Mouse (Mus musculus) embryonic facial prominence, embryonic 11.5 days (tissue): ENCODE results near the gene Rab11fip3. TPM values are rescaled to one million over a fixed set of nuclear protein-coding genes. Genes with fewer than 3 reads are reported as not detected.

ENCODE experiments used
- ATAC-seq: fragments of 200-750 bp; cut with Nextera tagmentation; replicated peaks from 2 replicates; pipeline ENCODE4 v1.8.0; 2017; ENCODE audit warnings: low read depth; ENCODE audit not compliant: insufficient number of reproducible peaks, low FRiP score, low TSS enrichment
- DNase-seq: peaks from one replicate; pipeline ENCODE4 v3.0.0-alpha.2; 2015; ENCODE audit warnings: low spot score
- H3K27ac ChIP-seq: fragments of 300-500 bp; sonication (generic); replicated peaks from 2 replicates; pipeline ENCODE4 v1.5.1; 2014; ENCODE audit warnings: mild to moderate bottlenecking, low read depth, low read length, control low read depth
- H3K27me3 ChIP-seq: fragments of 300-500 bp; sonication (generic); 2 replicates; pipeline ENCODE4 v1.6.1; 2014; ENCODE audit warnings: mild to moderate bottlenecking, low read length, moderate library complexity, mixed read lengths; ENCODE audit not compliant: control insufficient read depth, insufficient read depth
- H3K36me3 ChIP-seq: fragments of 300-500 bp; sonication (generic); replicated peaks from 2 replicates; pipeline ENCODE4 v1.6.1; 2014; ENCODE audit warnings: low read depth, mild to moderate bottlenecking, low read length, moderate library complexity, mixed read lengths; ENCODE audit not compliant: control insufficient read depth, insufficient read depth
- H3K4me1 ChIP-seq: fragments of 300-500 bp; sonication (generic); 2 replicates; pipeline ENCODE4 v1.6.1; 2014; ENCODE audit warnings: low read length, mixed read lengths; ENCODE audit not compliant: control insufficient read depth, insufficient read depth
- H3K4me2 ChIP-seq: fragments of 300-500 bp; sonication (generic); 2 replicates; pipeline ENCODE4 v1.6.1; 2014; ENCODE audit warnings: low read depth, mild to moderate bottlenecking, control low read depth, low read length, moderate library complexity
- H3K4me3 ChIP-seq: fragments of 300-500 bp; sonication (generic); 2 replicates; pipeline ENCODE4 v1.5.1; 2014; ENCODE audit warnings: low read depth, low read length, control low read depth
- H3K9ac ChIP-seq: fragments of 300-500 bp; sonication (generic); replicated peaks from 2 replicates; pipeline ENCODE4 v1.6.1; 2014; ENCODE audit warnings: mild to moderate bottlenecking, control low read depth, low read length
- H3K9me3 ChIP-seq: fragments of 300-500 bp; sonication (generic); replicated peaks from 2 replicates; pipeline ENCODE4 v1.6.1; 2016; ENCODE audit warnings: mild to moderate bottlenecking, low read length, inconsistent platforms, mixed read lengths; ENCODE audit not compliant: control insufficient read depth
- WGBS: fragments of 180-500 bp; shearing (Covaris S2); extraction: QIAGEN DNeasy Blood & Tissue Kit; methylation state at CpG from one replicate; pipeline ENCODE4 v1.1.7; 2014; 5-methylcytosine and 5-hydroxymethylcytosine counted together
- polyA plus RNA-seq: library from polyadenylated mRNA; unstranded; fragments of >200 nt; fragmentation: Nextera tagmentation; extraction: Ambion mirVana; gene quantifications from 2 replicates; pipeline ENCODE4 v1.2.1, GENCODE M21; 2014

Gene Rab11fip3
- polyA plus RNA-seq, 1 experiment from 2014 or later = 12.9 TPM

DNA sequence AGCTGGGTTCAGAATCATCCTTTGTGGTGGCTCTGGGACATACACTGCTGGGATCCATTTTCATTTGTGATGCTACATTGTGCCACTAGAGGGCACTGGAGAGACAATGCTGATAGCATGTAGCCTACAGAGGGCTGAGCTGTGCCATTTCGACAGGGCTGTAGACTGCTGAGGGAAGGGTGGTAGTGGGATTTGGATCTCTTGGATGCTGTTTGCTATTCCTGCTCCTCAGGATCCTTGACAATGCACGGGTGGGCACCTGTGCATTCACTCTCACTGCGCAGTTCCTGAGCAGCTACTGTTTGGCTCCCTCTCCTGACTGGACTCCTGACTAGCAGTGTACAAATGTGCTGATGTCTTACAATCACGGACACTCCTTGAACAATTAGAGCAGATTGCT lies 59.8 kb downstream of the Rab11fip3 start:
- no peaks in the 10 kb centered on the region for H3K4me1 ChIP-seq
- WGBS = 42% methylated on average over 4 of the region's 4 CpGs
- H3K9ac ChIP-seq = no peak overlapping the region
- peak; percentile 67; the same call in 1 of the 2 replicates for ATAC-seq
- H3K4me3 ChIP-seq = no peak overlapping the region
- peaks cover 7% of the 10 kb centered on the region; the same call in 1 of the 2 replicates for H3K36me3 ChIP-seq
- DNase-seq = peak; percentile 91
- H3K27ac ChIP-seq = no peak overlapping the region
- no peaks in the 10 kb centered on the region for H3K9me3 ChIP-seq
- H3K27me3 ChIP-seq = no peaks in the 10 kb centered on the region
- H3K4me2 ChIP-seq = no peak overlapping the region

DNA sequence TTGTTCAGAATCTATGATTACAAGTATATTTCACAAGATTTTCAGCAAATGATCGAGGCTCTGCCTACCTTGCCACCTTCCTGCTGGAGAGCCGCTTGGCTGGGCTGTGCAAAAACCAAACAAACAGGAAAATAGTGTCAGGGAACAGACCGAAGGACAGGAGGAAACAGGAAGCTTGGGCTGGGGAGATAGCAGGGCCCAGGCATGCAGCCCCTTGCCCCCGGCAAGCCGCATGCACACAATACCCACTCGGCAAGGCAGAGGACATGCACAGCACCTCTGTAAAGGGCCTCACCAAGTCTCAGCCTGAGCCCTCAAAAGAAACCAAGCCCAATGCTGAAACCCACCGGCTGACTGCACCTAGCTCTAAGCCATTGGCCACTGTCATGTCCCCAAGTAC lies 60.6 kb downstream of the Rab11fip3 start:
- Histone ChIP-seq H3K4me3 (no peak overlapping the region), H3K4me1 (no peaks in the 10 kb centered on the region), H3K36me3 (peaks cover 7% of the 10 kb centered on the region; the same call in 1 of the 2 replicates), H3K9me3 (no peaks in the 10 kb centered on the region), H3K9ac (no peak overlapping the region), H3K27me3 (no peaks in the 10 kb centered on the region), H3K27ac (no peak overlapping the region), H3K4me2 (no peak overlapping the region)
- DNase-seq (no peak), ATAC-seq (no peak)
- 79% methylated on average over 7 of the region's 7 CpGs for WGBS

DNA sequence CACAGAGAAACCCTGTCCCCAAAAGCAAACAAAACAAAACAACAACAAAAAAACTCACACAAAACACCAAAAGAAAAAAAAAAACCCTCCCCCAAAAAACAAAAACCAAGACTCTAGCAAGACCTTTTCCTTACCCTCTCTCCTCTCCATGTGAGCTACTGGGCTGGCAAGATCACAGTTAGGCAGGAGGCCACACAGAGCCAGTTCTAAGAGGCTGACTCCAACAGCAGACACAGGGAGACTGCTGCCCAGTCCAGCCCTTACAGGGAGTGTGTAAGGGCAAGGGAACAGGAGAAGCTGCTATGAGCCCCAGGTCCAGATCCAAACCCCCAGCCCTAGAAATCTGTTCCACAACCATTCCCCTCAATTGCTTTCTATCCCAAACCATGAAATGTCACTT lies 61.0 kb downstream of the Rab11fip3 start:
- ATAC-seq = no peak
- H3K27me3 ChIP-seq = no peaks in the 10 kb centered on the region
- no peak overlapping the region for H3K9ac ChIP-seq
- no peak overlapping the region for H3K4me2 ChIP-seq
- no peak for DNase-seq
- H3K9me3 ChIP-seq = no peaks in the 10 kb centered on the region
- H3K4me1 ChIP-seq = no peaks in the 10 kb centered on the region
- H3K36me3 ChIP-seq = peaks cover 4% of the 10 kb centered on the region; the same call in 1 of the 2 replicates
- no peak overlapping the region for H3K27ac ChIP-seq
- no peak overlapping the region for H3K4me3 ChIP-seq

DNA sequence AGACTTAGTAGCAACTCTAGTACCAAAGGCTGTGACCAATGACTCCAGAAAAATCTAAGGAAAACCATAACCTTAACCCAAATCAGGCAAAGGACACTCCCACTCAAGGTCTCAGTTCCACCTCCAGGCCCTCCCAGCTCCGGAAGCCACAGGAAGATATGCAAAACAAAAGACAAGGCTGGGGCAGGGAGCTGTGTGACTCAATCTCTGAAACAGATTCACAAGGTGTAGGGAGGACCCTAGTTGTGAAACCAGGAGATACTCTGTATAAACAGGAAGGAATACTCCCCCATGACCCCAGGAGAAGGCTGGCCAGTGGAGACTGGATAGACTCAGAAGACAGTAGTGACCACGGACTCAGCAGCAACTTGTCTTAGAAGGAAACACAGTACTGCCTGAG lies 61.7 kb downstream of the Rab11fip3 start:
- H3K27ac ChIP-seq = no peak overlapping the region
- no peaks in the 10 kb centered on the region for H3K9me3 ChIP-seq
- H3K9ac ChIP-seq = no peak overlapping the region
- no peaks in the 10 kb centered on the region for H3K4me1 ChIP-seq
- DNase-seq = no peak
- H3K36me3 ChIP-seq = peaks cover 4% of the 10 kb centered on the region; the same call in 1 of the 2 replicates
- H3K4me2 ChIP-seq = no peak overlapping the region
- WGBS = 74% methylated on average over 2 of the region's 2 CpGs
- no peak for ATAC-seq
- H3K27me3 ChIP-seq = no peaks in the 10 kb centered on the region
- no peak overlapping the region for H3K4me3 ChIP-seq

DNA sequence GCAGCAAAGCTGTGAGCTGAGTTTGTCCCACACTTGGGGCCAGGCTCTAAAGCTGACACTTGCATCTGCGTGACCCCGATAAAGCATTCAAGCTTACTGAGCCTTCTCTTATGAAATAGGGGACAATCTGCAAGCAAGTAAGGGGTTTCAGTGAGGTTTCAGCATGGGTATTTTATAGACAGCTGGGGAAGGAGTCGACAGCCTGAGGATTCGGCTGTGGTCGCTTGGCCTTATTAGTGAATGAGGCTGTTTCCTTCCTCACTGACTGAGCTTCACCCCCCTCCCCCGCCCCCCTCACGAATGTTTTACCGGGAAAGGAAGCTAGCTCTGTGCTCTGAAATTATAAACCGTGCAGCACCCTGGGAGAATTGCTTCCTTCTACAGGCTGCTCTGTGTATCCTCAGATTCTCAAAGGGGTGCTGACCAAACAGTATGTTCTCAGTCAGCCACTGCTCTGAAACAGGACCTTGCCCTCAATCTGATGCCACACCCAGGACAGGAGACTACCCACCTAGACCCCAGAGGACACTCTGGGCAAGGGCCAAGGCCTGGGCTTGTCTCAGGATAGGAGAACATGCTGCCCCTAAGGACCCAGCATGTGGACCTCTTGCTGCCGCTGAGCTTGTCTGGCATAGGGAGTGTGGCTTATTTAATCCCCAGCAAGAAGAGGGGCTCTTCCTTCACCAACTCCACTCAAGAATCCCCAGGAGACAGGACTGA lies 63.5 kb downstream of the Rab11fip3 start:
- Histone ChIP-seq H3K36me3 (peaks cover 4% of the 10 kb centered on the region; the same call in 1 of the 2 replicates), H3K9ac (no peak overlapping the region), H3K27me3 (no peaks in the 10 kb centered on the region), H3K27ac (no peak overlapping the region), H3K9me3 (no peaks in the 10 kb centered on the region), H3K4me2 (no peak overlapping the region), H3K4me3 (no peak overlapping the region), H3K4me1 (no peaks in the 10 kb centered on the region)
- DNase-seq = no peak
- 72% methylated on average over 10 of the region's 10 CpGs for WGBS
- no peak for ATAC-seq

DNA sequence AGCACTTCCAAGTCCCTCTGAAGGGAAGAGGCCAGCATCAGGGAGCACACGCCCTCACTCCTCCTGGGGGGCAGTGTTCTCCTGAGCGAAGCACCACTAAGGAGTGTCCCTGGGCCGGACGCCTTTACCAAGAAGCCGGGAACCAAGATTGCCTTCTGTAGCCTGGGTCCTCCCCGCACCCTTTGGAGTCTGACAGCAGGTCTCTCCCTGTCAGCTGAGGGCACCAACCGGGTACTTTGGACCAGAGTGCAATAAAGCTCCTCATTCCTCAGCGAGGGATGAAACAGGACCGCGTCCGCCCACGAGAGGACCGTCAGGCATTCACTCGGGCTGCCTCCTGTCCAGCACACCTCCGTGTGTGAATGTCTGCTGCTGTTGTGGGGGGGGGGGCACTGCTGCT lies 64.6 kb downstream of the Rab11fip3 start:
- DNase-seq (no peak), ATAC-seq (no peak)
- Histone ChIP-seq H3K27me3 (no peaks in the 10 kb centered on the region), H3K4me1 (no peaks in the 10 kb centered on the region), H3K9me3 (no peaks in the 10 kb centered on the region), H3K4me2 (no peak overlapping the region), H3K27ac (no peak overlapping the region), H3K36me3 (peaks cover 4% of the 10 kb centered on the region; the same call in 1 of the 2 replicates), H3K4me3 (no peak overlapping the region), H3K9ac (no peak overlapping the region)
- WGBS = 89% methylated on average over 15 of the region's 15 CpGs

DNA sequence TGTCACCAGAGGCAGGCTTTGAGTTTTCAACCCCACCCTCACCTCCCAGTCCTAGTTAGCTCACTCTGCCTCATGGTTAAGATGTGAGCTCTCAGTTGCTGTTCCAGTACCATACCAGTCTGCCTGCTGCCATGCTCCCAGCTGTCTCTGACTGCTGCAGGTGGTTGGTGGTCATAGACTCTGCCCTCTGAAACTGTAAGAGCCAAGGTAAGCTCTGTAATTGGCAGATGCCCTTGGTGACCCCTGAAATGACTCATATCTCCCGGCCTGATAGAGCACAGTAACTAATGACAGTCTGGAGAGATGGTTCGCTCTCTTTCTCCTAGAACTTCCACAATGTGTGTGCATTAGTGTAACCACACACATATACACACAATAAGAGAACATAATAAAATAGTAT lies 65.5 kb downstream of the Rab11fip3 start:
- Histone ChIP-seq H3K4me1 (no peaks in the 10 kb centered on the region), H3K9me3 (no peaks in the 10 kb centered on the region), H3K4me2 (no peak overlapping the region), H3K27me3 (no peaks in the 10 kb centered on the region), H3K27ac (no peak overlapping the region), H3K36me3 (peaks cover 4% of the 10 kb centered on the region; the same call in 1 of the 2 replicates), H3K9ac (no peak overlapping the region), H3K4me3 (no peak overlapping the region)
- DNase-seq (no peak), ATAC-seq (no peak)
- 90% methylated on average over 2 of the region's 2 CpGs for WGBS

DNA sequence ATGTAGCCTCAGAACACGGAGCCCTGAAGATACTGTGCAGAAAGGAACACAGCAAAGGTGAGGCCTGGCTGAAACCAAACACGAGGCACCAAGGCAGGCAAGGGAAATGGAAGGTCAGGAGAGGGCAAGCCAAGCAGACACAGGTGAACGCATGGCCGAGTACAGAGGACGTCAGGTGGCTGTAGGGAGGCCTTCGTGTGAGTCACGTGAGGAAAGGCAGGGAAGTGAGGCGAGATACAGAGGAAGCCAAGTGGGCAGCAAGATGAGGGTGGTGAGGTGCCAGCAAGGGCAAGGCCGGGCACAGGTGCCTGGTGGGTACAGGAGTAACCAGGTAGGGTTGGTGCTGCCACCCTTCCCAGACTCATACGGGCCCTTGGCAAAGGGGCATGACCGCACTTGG lies 70.9 kb downstream of the Rab11fip3 start:
- H3K9me3 ChIP-seq = no peaks in the 10 kb centered on the region
- H3K4me3 ChIP-seq = no peak overlapping the region
- no peaks in the 10 kb centered on the region for H3K27me3 ChIP-seq
- H3K4me1 ChIP-seq = no peaks in the 10 kb centered on the region
- no peak overlapping the region for H3K4me2 ChIP-seq
- WGBS = 89% methylated on average over 11 of the region's 11 CpGs
- H3K27ac ChIP-seq = no peak overlapping the region
- DNase-seq (no peak), ATAC-seq (no peak)
- H3K9ac ChIP-seq = no peak overlapping the region
- peaks cover 3% of the 10 kb centered on the region for H3K36me3 ChIP-seq
